Mouse (Mus musculus) common myeloid progenitor, adult 5-6 weeks (primary cell): ENCODE data around the gene Noxred1. TPM values are rescaled to one million over a fixed set of nuclear protein-coding genes. Genes with fewer than 3 reads are reported as not detected.
"Not testable (repeated sequence)": the region's sequence is repeated elsewhere in the genome, so short reads cannot be mapped to it uniquely, and the experiment has no call there.

Experiments
- ATAC-seq: replicated peaks from 2 replicates; pipeline ENCODE4 v1.8.0; 2016; ENCODE audit warnings: low read depth, mild to moderate bottlenecking, moderate TSS enrichment, inconsistent platforms; ENCODE audit not compliant: poor library complexity, severe bottlenecking
- total RNA-seq: library from RNA; stranded (forward); fragments of 200-1000, 187-1606 nt; gene quantifications from 2 replicates; pipeline ENCODE4 v1.2.3, GENCODE M21; 2017

Gene Noxred1
- not detected in 2 replicates for total RNA-seq

GRCm38 (mm10) chr12:87238632-87239031, at the start of gene Noxred1:
Gene Noxred1 (minus strand): TSS chr12:87238732.
- ATAC-seq = no peak

GRCm38 (mm10) chr12:87284726-87285125, 46.2 kb upstream of the Noxred1 start:
- ATAC-seq = no peak

- ATAC-seq = no peak
Observed at GRCm38 (mm10) chr12:87284268-87284667, 45.7 kb upstream of the Noxred1 start.

- no peak for ATAC-seq
Observed at GRCm38 (mm10) chr12:87283706-87284105, 45.2 kb upstream of the Noxred1 start.

- ATAC-seq = no peak
Observed at GRCm38 (mm10) chr12:87282743-87283142, 44.2 kb upstream of the Noxred1 start.

GRCm38 (mm10) chr12:87281766-87282165, 43.2 kb upstream of the Noxred1 start:
- peak; percentile 28; the same call in 1 of the 2 replicates for ATAC-seq

GRCm38 (mm10) chr12:87279879-87280278, 41.3 kb upstream of the Noxred1 start:
- ATAC-seq = no peak

- no peak for ATAC-seq
Observed at GRCm38 (mm10) chr12:87279350-87279749, 40.8 kb upstream of the Noxred1 start.

- ATAC-seq = peak; percentile 85
Observed at GRCm38 (mm10) chr12:87278118-87278730, 39.7 kb upstream of the Noxred1 start.

GRCm38 (mm10) chr12:87277251-87277650, 38.7 kb upstream of the Noxred1 start:
- not testable (repeated sequence) for ATAC-seq

GRCm38 (mm10) chr12:87274853-87275831, 36.6 kb upstream of the Noxred1 start:
- no peak for ATAC-seq

GRCm38 (mm10) chr12:87267682-87268081, 29.1 kb upstream of the Noxred1 start:
- no peak for ATAC-seq

- peak; percentile 10 for ATAC-seq
Observed at GRCm38 (mm10) chr12:87266827-87267603, 28.5 kb upstream of the Noxred1 start.

GRCm38 (mm10) chr12:87266108-87266826, 27.7 kb upstream of the Noxred1 start, which contains the start of the genes Vipas39 and Ahsa1:
Gene Vipas39 (minus strand): TSS chr12:87266256.
Gene Ahsa1 (plus strand): TSS chr12:87266479.
- ATAC-seq = peak; percentile 92

- no peak for ATAC-seq
Observed at GRCm38 (mm10) chr12:87265444-87265843, 26.9 kb upstream of the Noxred1 start.

- no peak for ATAC-seq
Observed at GRCm38 (mm10) chr12:87260562-87260961, 22.0 kb upstream of the Noxred1 start.

- ATAC-seq = peak; percentile 42
Observed at GRCm38 (mm10) chr12:87256629-87257028, 18.1 kb upstream of the Noxred1 start.

GRCm38 (mm10) chr12:87253878-87254277, 15.3 kb upstream of the Noxred1 start:
- no peak for ATAC-seq

- ATAC-seq = no peak
Observed at GRCm38 (mm10) chr12:87250161-87250560, 11.6 kb upstream of the Noxred1 start.
